Mouse (Mus musculus) ES-E14 (cell line): ENCODE measurements around the gene Hist1h2ap. TPM values are rescaled to one million over a fixed set of nuclear protein-coding genes. Genes with fewer than 3 reads are reported as not detected.
"Not testable (repeated sequence)": the region's sequence is repeated elsewhere in the genome, so short reads cannot be mapped to it uniquely, and the experiment has no call there.

Experiments
- DNase-seq: peaks from one replicate; pipeline ENCODE4 v3.0.0-alpha.2; 2013; ENCODE audit warnings: low read depth, low spot score
- H3K27ac ChIP-seq: 2 replicates; pipeline ENCODE4 v1.5.1; 2012; ENCODE audit warnings: low read depth, mild to moderate bottlenecking, low read length, moderate library complexity, mixed read lengths; ENCODE audit not compliant: poor library complexity, insufficient read depth, severe bottlenecking
- H3K36me3 ChIP-seq: 2 replicates; pipeline ENCODE4 v1.6.1; 2012; ENCODE audit warnings: mild to moderate bottlenecking, low read length, moderate library complexity, mixed read lengths; ENCODE audit not compliant: control insufficient read depth, poor library complexity, insufficient read depth, severe bottlenecking
- H3K4me1 ChIP-seq, 2 experiments: fragments of 150-350 bp in 1 of 2; sonication (generic) in 1 of 2; 2 replicates each; pipeline ENCODE4 v1.6.1; 2012; ENCODE audit warnings: low read length in 2 of 2, mild to moderate bottlenecking in 1 of 2, mixed read lengths in 1 of 2; ENCODE audit not compliant: control insufficient read depth in 2 of 2, insufficient read depth in 2 of 2, poor library complexity in 1 of 2
- H3K4me3 ChIP-seq, 2 experiments: fragments of 150-350 bp in 1 of 2; sonication (generic) in 1 of 2; 2 replicates each; pipeline ENCODE4 v1.5.1; 2012; ENCODE audit warnings: low read length in 2 of 2, low read depth in 1 of 2, mild to moderate bottlenecking in 1 of 2, mixed read lengths in 1 of 2; ENCODE audit not compliant: insufficient read depth in 1 of 2, poor library complexity in 1 of 2, severe bottlenecking in 1 of 2
- H3K9ac ChIP-seq: 2 replicates; pipeline ENCODE4 v1.6.1; 2012; ENCODE audit warnings: low read depth, mild to moderate bottlenecking, low read length, mixed read lengths; ENCODE audit not compliant: poor library complexity, insufficient read depth, severe bottlenecking
- H3K9me3 ChIP-seq: fragments of 150-350 bp; sonication (generic); 2 replicates; pipeline ENCODE4 v1.6.1; 2012; ENCODE audit warnings: low read depth, mild to moderate bottlenecking, low read length; ENCODE audit not compliant: control insufficient read depth, insufficient read depth
- CHD2 ChIP-seq: IDR thresholded peaks from 2 replicates; pipeline ENCODE4 v1.6.1; 2014; ENCODE audit warnings: mild to moderate bottlenecking, low read depth, low read length, inconsistent platforms
- HCFC1 ChIP-seq: IDR thresholded peaks from 2 replicates; pipeline ENCODE4 v1.6.1; 2012; ENCODE audit warnings: low read length, inconsistent platforms, borderline replicate concordance; ENCODE audit not compliant: insufficient read depth
- MAFK ChIP-seq: IDR thresholded peaks from 2 replicates; pipeline ENCODE4 v1.6.1; 2014; ENCODE audit warnings: mild to moderate bottlenecking, low read depth, low read length, inconsistent platforms; ENCODE audit not compliant: insufficient read depth
- ZC3H11A ChIP-seq: IDR thresholded peaks from 2 replicates; pipeline ENCODE4 v1.6.1; 2012; ENCODE audit warnings: low read depth, mild to moderate bottlenecking, inconsistent platforms, low read length, borderline replicate concordance
- ZNF384 ChIP-seq: IDR thresholded peaks from 2 replicates; pipeline ENCODE4 v1.6.1; 2012; ENCODE audit warnings: low read depth, low read length, inconsistent platforms
- in situ Hi-C, 2 experiments: fragments of 600-800 bp; cut with MboI; formaldehyde crosslinking; loops; one replicate each; pipeline ENCODE4 v1.15.1; 2025; ENCODE audit warnings: low sequenced_read_pairs in 2 of 2, inconsistent platforms in 1 of 2; ENCODE audit not compliant: unreplicated experiment in 2 of 2
- total RNA-seq: library from RNA; depleted of rRNA; stranded (reverse); fragments of 300-350 nt; gene quantifications from 2 replicates; pipeline ENCODE4 v1.2.3, GENCODE M21; 2012

Gene Hist1h2ap
- total RNA-seq, 1 experiment: 3,578 TPM

GRCm38 (mm10) chr13:21861608-21862007, 28.3 kb upstream of the Hist1h2ap start:
- no peak overlapping the region; the same call in 1 of the 2 replicates for H3K9ac ChIP-seq
- peaks cover 15 to 17% of the 10 kb centered on the region in 2 experiments for H3K4me1 ChIP-seq
- DNase-seq: peak; percentile 70
- no peaks in the 10 kb centered on the region for H3K36me3 ChIP-seq
- no peak for TF ChIP-seq HCFC1
- no peak for TF ChIP-seq CHD2
- TF ChIP-seq MAFK: no peak
- no peak for TF ChIP-seq ZC3H11A
- no peak for TF ChIP-seq ZNF384
- H3K9me3 ChIP-seq: no peaks in the 10 kb centered on the region
- no peak overlapping the region for H3K4me3 ChIP-seq
- H3K27ac ChIP-seq: no peak overlapping the region
- in situ Hi-C loops: loop anchor here in 1 of 2 experiments (25.0 kb wide), 1 partner anchor 1551 kb away; the partner anchor contains the start of gene Abt1

- H3K9ac ChIP-seq: peak overlapping the region; percentile 57; the same call in 1 of the 2 replicates
- H3K27ac ChIP-seq: peak overlapping the region; percentile 57; the same call in 1 of the 2 replicates
Measured at GRCm38 (mm10) chr13:21855698-21856162, 22.4 kb upstream of the Hist1h2ap start.

GRCm38 (mm10) chr13:21855146-21855545, 21.8 kb upstream of the Hist1h2ap start:
- no peak overlapping the region; the same call in 1 of the 2 replicates for H3K27ac ChIP-seq
- in situ Hi-C loops: loop anchor here in 1 of 2 experiments (25.0 kb wide), 1 partner anchor 1557 kb away; the partner anchor contains the start of gene Abt1
- peak; percentile 60 for DNase-seq
- peak overlapping the region; percentile 73 to 82; a peak in 3 of 4 replicates for H3K4me3 ChIP-seq
- peak; percentile 84 for TF ChIP-seq MAFK
- no peak for TF ChIP-seq CHD2
- TF ChIP-seq HCFC1: 0 out of 2 replicates have a peak, but pooled peaks have one; percentile 23
- no peak overlapping the region for H3K9ac ChIP-seq
- H3K36me3 ChIP-seq: no peaks in the 10 kb centered on the region
- H3K4me1 ChIP-seq: peaks cover 5 to 8% of the 10 kb centered on the region in 2 experiments
- no peaks in the 10 kb centered on the region for H3K9me3 ChIP-seq

More at GRCm38 (mm10) chr13:21855698-21856162, 22.4 kb upstream of the Hist1h2ap start:
- Histone ChIP-seq H3K4me1 (peaks cover 6 to 9% of the 10 kb centered on the region in 2 experiments), H3K4me3 (peak overlapping the region; percentile 73 to 82), H3K9me3 (no peaks in the 10 kb centered on the region), H3K36me3 (no peaks in the 10 kb centered on the region)
- TF ChIP-seq ZNF384: 0 out of 2 replicates have a peak, but pooled peaks have one; percentile 9
- TF ChIP-seq ZC3H11A: no peak
- peak; percentile 97 for TF ChIP-seq MAFK
- no peak for TF ChIP-seq CHD2
- TF ChIP-seq HCFC1: no peak
- peak; percentile 59 for DNase-seq
- in situ Hi-C loops: loop anchor here in 1 of 2 experiments (25.0 kb wide), 1 partner anchor 1557 kb away; the partner anchor contains the start of gene Abt1

GRCm38 (mm10) chr13:21852215-21852945, 19.1 kb upstream of the Hist1h2ap start:
- peaks cover 5 to 6% of the 10 kb centered on the region in 2 experiments; a peak in 3 of 4 replicates for H3K4me1 ChIP-seq
- H3K27ac ChIP-seq: no peak overlapping the region
- no peaks in the 10 kb centered on the region for H3K9me3 ChIP-seq
- no peak overlapping the region for H3K4me3 ChIP-seq
- H3K9ac ChIP-seq: no peak overlapping the region
- in situ Hi-C loops: loop anchor here in 1 of 2 experiments (25.0 kb wide), 1 partner anchor 1560 kb away; the partner anchor contains the start of gene Abt1
- DNase-seq: no peak
- H3K36me3 ChIP-seq: no peaks in the 10 kb centered on the region
- TF ChIP-seq HCFC1: no peak
- no peak for TF ChIP-seq ZC3H11A
- no peak for TF ChIP-seq ZNF384
- TF ChIP-seq MAFK: no peak
- no peak for TF ChIP-seq CHD2

- H3K9ac ChIP-seq, H3K27ac ChIP-seq, DNase-seq, H3K4me1 ChIP-seq, H3K9me3 ChIP-seq, H3K4me3 ChIP-seq, H3K36me3 ChIP-seq: not testable (repeated sequence)
- in situ Hi-C loops: loop anchor here in 1 of 2 experiments (25.0 kb wide), 1 partner anchor 1562 kb away; the partner anchor contains the start of gene Abt1
Measured at GRCm38 (mm10) chr13:21850696-21851095, 17.4 kb upstream of the Hist1h2ap start.
